Mouse (Mus musculus): ENCODE data around the gene Gcm1.
A peak's percentile ranks its signal among the peaks of the same experiment; 100 is the strongest.

DNA sequence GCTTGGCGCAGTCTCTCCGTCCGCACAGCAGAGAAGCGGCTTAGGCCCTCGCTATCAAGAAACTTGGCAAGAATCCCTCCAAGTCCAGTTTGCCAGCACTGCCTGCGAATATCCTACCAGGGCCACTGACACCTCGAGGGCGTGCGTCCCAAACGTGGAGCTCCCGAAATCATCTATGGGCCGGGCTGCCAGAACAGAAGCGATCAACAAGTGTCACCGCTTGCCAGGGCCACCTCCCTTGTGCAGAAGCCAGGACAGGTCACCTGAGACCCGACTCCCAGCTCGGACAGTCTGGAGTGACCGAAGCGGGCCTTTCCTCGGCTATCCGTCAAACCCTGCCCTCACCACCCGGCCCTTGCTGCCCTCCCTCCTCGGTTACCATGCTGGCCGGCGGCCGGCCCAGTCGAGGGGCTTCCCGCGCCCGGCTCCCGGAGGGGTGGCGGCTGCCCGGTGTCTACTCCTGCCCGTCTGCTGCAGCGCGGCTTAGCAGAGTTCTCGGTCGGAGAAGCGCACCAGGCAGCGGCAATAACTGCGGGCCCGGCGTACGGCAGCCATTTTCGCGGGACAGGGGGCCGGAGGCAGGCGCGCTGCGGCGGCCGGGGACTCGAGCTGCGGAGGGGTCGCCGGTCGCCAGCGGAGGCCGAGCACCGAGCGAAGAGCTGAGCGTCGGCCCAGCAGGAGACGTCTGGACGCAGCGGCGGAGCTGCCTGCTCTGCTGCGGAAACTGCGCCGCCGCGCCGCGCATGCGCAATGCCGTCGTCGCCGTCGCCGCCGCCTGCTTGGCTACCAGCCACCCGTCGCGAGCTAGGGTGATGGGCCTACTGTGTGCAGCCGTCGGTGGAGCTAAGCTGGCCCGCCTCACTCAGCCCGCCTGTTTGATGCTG is 56.4 kb downstream of the Gcm1 start:
- TF ChIP-seq POLR2A (IDR thresholded peaks at IDR 0.05; ENCODE audit: borderline replicate concordance, extremely low read depth, insufficient read depth, insufficient read length, poor library complexity, severe bottlenecking): peak; percentile 93
- no peak for TF ChIP-seq CTCF (IDR thresholded peaks at IDR 0.05; ENCODE audit: borderline replicate concordance, extremely low read depth, insufficient read depth, insufficient read length)
